Mouse (Mus musculus) small intestine, adult 2 months (tissue): ENCODE measurements around the gene Plekhm1. TPM values are rescaled to one million over a fixed set of nuclear protein-coding genes. Genes with fewer than 3 reads are reported as not detected.
"Not testable (repeated sequence)": the region's sequence is repeated elsewhere in the genome, so short reads cannot be mapped to it uniquely, and the experiment has no call there.

Experiments used
- H3K27ac ChIP-seq: fragments of 200-500 bp; 2 replicates; pipeline ENCODE4 v1.5.1; 2012; ENCODE audit warnings: low read depth, low read length, control low read depth, inconsistent platforms; ENCODE audit not compliant: insufficient read depth
- H3K27me3 ChIP-seq: fragments of 200-500 bp; 2 replicates; pipeline ENCODE4 v1.6.1; 2012; ENCODE audit warnings: mild to moderate bottlenecking, moderate library complexity, low read length, inconsistent platforms; ENCODE audit not compliant: control insufficient read depth, insufficient read depth
- H3K36me3 ChIP-seq: fragments of 200-500 bp; 2 replicates; pipeline ENCODE4 v1.6.1; 2012; ENCODE audit warnings: mild to moderate bottlenecking, low read length, control low read depth, inconsistent platforms; ENCODE audit not compliant: control insufficient read depth, insufficient read depth
- H3K4me1 ChIP-seq: fragments of 200-500 bp; 2 replicates; pipeline ENCODE4 v1.6.1; 2012; ENCODE audit warnings: low read length, inconsistent platforms, mixed read lengths; ENCODE audit not compliant: control insufficient read depth, insufficient read depth, insufficient read length
- H3K4me3 ChIP-seq: fragments of 200-500 bp; 2 replicates; pipeline ENCODE4 v1.5.1; 2012; ENCODE audit warnings: low read depth, mild to moderate bottlenecking, control low read depth, inconsistent platforms, low read length, moderate library complexity
- CTCF ChIP-seq: fragments of 200-500 bp; IDR thresholded peaks from 2 replicates; pipeline ENCODE4 v1.5.1; 2012; ENCODE audit warnings: low read depth, mild to moderate bottlenecking, control low read depth, inconsistent platforms, low read length, moderate library complexity, mixed read lengths; ENCODE audit not compliant: insufficient replicate concordance, insufficient read length; ENCODE audit errors: extremely low read depth
- POLR2A ChIP-seq: fragments of 200-500 bp; IDR thresholded peaks from 2 replicates; pipeline ENCODE4 v1.6.1; 2012; ENCODE audit warnings: low read depth, mild to moderate bottlenecking, control low read depth, inconsistent platforms, low read length, moderate library complexity
- WGBS: fragments of 180-500 bp; shearing (Covaris S2); methylation state at CpG from one replicate; pipeline ENCODE4 v1.1.7; 2018; 5-methylcytosine and 5-hydroxymethylcytosine counted together
- polyA plus RNA-seq: library from polyadenylated mRNA; depleted of rRNA; stranded (reverse); fragments of >200 nt; gene quantifications from 2 replicates; pipeline ENCODE4 v1.2.3, GENCODE M21; 2012

Gene Plekhm1
- polyA plus RNA-seq, 1 experiment = 16.6 TPM

- no peak for TF ChIP-seq POLR2A
- TF ChIP-seq CTCF = no peak
- peaks cover 6% of the 10 kb centered on the region; the same call in 1 of the 2 replicates for H3K4me1 ChIP-seq
- H3K27me3 ChIP-seq = no peaks in the 10 kb centered on the region
- H3K36me3 ChIP-seq = peaks cover 4% of the 10 kb centered on the region; the same call in 1 of the 2 replicates
- H3K4me3 ChIP-seq = no peak overlapping the region
- H3K27ac ChIP-seq = peak overlapping the region; percentile 86
- 88% methylated on average over 1 of the region's 1 CpGs for WGBS
Observed at GRCm38 (mm10) chr11:103413516-103413915, 1.0 kb upstream of the Plekhm1 start.

GRCm38 (mm10) chr11:103412950-103413423 lies 500 bp upstream of the Plekhm1 start:
- TF ChIP-seq POLR2A (no peak), CTCF (no peak; the same call in 1 of the 2 replicates)
- H3K4me3 ChIP-seq = peak overlapping the region; percentile 93
- 1% methylated on average over 14 of the region's 14 CpGs for WGBS
- peaks cover 6% of the 10 kb centered on the region; the same call in 1 of the 2 replicates for H3K4me1 ChIP-seq
- H3K27ac ChIP-seq = peak overlapping the region; percentile 86
- H3K27me3 ChIP-seq = no peaks in the 10 kb centered on the region
- peaks cover 4% of the 10 kb centered on the region; the same call in 1 of the 2 replicates for H3K36me3 ChIP-seq

DNA sequence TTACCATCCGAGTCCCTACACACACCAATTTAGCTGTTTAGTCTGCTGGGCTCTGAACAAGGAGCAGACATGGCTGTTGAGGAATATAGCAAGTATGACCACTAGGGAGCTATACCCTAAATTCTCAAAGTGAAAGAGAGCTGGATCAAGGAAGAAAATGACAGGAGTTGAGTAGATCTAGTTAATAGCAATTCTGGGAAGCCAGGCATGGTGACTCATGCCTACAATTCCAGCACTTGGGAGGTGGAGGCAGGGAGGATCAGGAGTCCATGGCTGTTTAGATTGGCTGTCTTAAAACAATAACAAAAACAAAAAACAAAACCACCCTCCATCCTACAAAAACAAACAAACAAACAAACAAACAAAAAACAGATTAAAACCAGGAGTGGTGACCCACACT lies 1.2 kb downstream of the Plekhm1 start:
- Histone ChIP-seq H3K36me3 (peaks cover 4% of the 10 kb centered on the region; the same call in 1 of the 2 replicates), H3K4me1 (peaks cover 10% of the 10 kb centered on the region), H3K4me3 (no peak overlapping the region), H3K27me3 (no peaks in the 10 kb centered on the region), H3K27ac (no peak overlapping the region)
- WGBS = 84% methylated on average over 1 of the region's 1 CpGs
- TF ChIP-seq CTCF (no peak), POLR2A (no peak)

GRCm38 (mm10) chr11:103408880-103409279 lies 3.6 kb downstream of the Plekhm1 start:
- Histone ChIP-seq H3K4me1 (peaks cover 10% of the 10 kb centered on the region), H3K4me3 (no peak overlapping the region), H3K36me3 (peaks cover 9% of the 10 kb centered on the region), H3K27ac (no peak overlapping the region), H3K27me3 (no peaks in the 10 kb centered on the region)
- TF ChIP-seq CTCF (no peak), POLR2A (no peak)
- 90% methylated on average over 13 of the region's 13 CpGs for WGBS

DNA sequence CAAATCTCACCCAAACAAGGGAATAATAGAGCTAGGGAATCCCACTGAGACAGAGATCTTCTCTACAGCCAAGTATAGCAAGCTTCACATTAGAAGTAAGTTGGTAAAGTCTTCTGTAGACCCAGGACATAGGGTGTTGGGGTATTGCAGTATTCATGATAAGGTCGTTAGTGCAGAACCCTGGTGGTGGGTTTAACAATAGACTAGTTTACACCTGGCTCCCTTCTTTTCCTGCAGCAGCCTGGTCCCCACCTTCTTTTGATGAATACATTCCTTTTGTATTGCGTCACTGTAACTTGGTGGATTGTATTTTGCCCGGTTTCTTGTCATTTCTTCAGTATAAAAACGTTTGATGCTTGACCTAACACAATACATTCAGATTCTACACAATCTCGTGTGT lies 5.4 kb downstream of the Plekhm1 start:
- not testable (repeated sequence) for H3K4me3 ChIP-seq, H3K4me1 ChIP-seq, H3K27me3 ChIP-seq, H3K27ac ChIP-seq
- 47% methylated on average over 5 of the region's 5 CpGs for whole genome bisulfite sequencing
- H3K36me3 ChIP-seq = peaks cover 15% of the 10 kb centered on the region

- no peak overlapping the region for H3K4me3 ChIP-seq
- 28% methylated on average over 7 of the region's 7 CpGs for WGBS
- no peak overlapping the region for H3K27ac ChIP-seq
- H3K4me1 ChIP-seq = peaks cover 10% of the 10 kb centered on the region
- peaks cover 18% of the 10 kb centered on the region for H3K36me3 ChIP-seq
- H3K27me3 ChIP-seq = no peaks in the 10 kb centered on the region
- TF ChIP-seq CTCF = no peak
- TF ChIP-seq POLR2A = no peak
Observed at GRCm38 (mm10) chr11:103406551-103406950, 5.9 kb downstream of the Plekhm1 start.

GRCm38 (mm10) chr11:103405814-103406213 lies 6.7 kb downstream of the Plekhm1 start:
- Histone ChIP-seq H3K36me3 (peaks cover 18% of the 10 kb centered on the region), H3K27ac (no peak overlapping the region), H3K27me3 (no peaks in the 10 kb centered on the region), H3K4me3 (no peak overlapping the region), H3K4me1 (peaks cover 6% of the 10 kb centered on the region)
- WGBS = 90% methylated on average over 1 of the region's 1 CpGs
- TF ChIP-seq CTCF = no peak

DNA sequence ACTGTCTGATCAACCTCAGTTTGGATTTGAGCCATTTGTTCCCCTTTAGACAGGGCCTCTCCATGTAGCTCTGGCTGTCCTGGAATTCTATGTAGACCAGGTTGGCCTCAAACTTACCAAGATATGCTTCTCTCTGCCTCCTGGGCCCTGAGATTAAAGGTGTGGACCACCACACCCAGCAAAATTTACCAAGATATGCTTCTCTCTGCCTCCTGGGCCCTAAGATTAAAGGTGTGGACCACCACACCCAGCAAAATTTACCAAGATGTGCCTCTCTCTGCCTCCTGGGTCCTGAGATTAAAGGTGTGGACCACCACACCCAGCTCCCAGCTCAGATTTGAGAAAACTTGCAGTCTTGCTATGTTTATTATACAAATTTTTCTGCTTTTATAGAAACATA lies 7.9 kb downstream of the Plekhm1 start:
- TF ChIP-seq POLR2A (no peak), CTCF (no peak)
- H3K27ac ChIP-seq = no peak overlapping the region
- H3K36me3 ChIP-seq = peaks cover 18% of the 10 kb centered on the region
- H3K4me3 ChIP-seq = no peak overlapping the region
- H3K27me3 ChIP-seq = no peaks in the 10 kb centered on the region
- H3K4me1 ChIP-seq = peaks cover 3% of the 10 kb centered on the region
